Mouse (Mus musculus) right cerebral cortex, postnatal 14 days (tissue): ENCODE data around the gene Itgb1bp1.
A peak's percentile ranks its signal among the peaks of the same experiment; 100 is the strongest.

Experiments
- DNase-seq: peaks from one replicate; pipeline ENCODE4 v3.0.0; 2022

Gene Itgb1bp1

GRCm38 (mm10) chr12:21298856-21299255 lies 12.8 kb upstream of the Itgb1bp1 start:
- no peak for DNase-seq

GRCm38 (mm10) chr12:21289651-21290050 lies 3.6 kb upstream of the Itgb1bp1 start:
- DNase-seq = no peak

DNA sequence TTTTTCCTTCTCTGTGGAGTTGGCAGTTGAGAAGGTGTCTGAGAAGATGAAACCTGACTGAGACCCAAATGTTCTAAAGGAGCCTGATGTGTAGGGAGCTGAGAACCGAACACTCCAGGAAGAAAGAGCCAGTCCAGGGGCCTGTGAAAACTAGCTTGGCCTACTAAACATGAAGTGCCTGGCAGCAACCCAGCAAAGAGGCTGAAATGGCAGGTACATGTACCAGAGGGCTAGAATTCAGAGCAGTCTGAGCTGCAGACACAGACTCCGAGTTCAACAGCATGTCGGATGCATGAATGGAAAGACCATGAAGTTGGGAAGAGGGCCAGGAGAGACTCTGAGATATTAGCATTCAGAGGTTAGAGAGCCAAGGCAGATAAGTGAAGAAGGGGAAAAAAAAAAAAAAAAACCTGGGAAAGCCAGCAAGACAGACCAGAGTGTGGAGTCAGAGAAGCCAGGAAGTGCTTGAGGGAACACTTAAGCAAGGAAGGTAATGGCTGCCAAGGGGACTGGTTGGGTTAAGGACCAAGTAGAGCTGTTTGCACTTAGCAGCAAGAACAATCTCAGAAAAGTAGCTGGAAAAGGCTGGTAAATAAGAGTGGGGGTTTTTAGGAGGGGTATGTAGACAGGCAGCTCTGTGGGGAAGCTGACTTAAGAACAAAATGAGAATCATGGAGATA lies 2.8 kb upstream of the Itgb1bp1 start:
- DNase-seq = no peak

DNA sequence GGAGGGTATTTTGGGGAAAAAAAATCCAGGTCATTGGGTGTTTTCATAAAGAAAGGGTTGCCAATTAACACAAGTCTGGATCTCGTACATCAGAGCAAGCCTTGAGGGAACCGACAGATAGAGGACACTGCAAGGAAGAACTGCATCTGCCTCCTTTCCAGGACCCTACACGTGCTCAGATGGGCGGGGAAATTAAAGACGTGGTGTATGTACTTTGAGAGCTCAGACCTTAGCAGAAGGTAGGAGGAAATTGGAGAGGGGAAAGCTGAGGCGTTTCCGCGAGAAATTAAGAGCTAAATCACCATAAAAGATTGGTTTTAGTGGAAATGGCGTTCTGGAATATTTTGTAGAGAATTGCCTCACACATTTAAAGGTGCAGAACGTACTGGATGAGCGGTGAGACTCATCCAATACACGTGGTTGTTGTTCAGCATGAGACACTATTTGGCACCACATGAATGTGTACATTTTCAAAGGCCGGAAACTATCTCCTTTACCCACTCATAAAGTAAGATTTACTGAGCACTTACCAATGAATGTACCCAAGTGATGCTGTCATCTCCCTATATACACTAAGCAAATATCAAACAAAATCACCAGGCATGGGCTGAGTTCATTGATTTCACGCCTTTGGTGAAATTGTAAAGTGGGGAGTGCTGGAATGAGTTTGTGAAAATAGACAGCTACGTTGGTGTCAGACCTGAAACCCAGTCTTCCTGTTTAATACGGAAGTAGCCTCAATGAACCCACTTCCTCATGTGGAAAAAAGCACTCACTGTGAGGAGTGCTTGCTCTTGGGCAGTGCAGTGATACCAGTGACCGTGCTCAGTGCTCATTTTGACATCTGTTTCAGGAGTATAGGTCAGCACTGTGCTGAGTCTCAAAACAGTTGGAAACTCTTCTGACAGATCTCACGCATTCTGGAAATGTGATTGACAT lies 897 bp upstream of the Itgb1bp1 start:
- no peak for DNase-seq

DNA sequence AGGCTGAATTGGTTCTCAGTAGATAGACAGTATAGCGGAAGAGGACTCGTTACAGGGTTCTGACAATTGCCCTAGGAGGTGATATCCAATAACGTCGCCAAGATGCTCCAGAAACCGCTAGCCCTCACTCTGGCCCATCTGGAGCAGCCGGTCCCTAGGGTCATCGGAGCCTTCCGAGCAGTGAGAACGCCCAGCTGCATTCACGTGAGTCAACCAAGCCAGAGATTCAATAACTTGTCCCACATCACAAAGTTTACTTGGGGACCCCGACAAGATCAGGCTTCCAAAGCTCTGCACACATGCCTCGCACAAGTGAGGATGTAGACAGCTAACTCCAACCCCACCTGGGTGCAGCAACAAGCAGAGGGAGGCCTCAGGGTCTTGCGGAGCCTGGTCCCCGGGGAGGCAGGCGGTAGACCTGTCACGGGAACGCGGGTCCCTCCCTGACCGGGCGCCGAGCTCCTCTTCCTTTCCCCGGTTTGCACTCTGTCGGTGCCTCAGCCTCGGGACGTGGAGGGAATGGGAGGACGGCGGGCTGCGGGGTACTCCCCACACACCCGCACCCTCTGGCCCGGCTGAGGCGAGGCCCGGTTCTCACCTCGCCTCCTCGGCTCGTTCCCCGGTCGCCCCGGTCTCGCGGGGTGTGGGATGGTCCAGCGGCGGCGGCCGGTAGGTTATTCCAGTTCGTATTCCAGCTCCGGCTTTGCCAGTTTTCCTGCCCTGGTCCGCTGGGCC lies 409 bp downstream of the Itgb1bp1 start:
- no peak for DNase-seq

- DNase-seq = no peak
These were observed 1.2 kb downstream of the Itgb1bp1 start, which contains the start of gene Cpsf3 for GRCm38 (mm10) chr12:21284761-21285441. TSS of gene Cpsf3 (plus strand) at chr12:21285391.

- no peak for DNase-seq
These were observed 8.7 kb downstream of the Itgb1bp1 start for GRCm38 (mm10) chr12:21277352-21277864.

DNA sequence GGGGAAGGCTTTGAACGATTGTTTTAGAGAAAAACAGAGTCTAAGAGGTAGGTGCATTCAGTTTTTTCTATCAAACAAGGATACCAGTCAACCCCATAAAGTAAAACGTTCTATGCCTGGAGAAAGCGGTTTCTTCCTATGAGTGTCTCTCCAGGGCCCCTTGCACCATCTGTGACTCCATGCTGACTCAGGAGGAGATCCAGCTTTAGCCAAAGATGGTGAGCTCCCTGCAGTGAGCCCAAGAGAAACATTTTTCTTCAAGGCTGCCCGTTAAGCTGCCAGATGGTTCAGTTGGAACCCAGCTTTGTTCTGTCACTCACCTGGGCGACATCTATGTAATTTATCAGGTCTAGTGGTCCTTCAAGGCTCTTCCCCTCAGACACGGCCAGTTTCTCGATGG lies 11.6 kb downstream of the Itgb1bp1 start:
- DNase-seq = no peak

DNA sequence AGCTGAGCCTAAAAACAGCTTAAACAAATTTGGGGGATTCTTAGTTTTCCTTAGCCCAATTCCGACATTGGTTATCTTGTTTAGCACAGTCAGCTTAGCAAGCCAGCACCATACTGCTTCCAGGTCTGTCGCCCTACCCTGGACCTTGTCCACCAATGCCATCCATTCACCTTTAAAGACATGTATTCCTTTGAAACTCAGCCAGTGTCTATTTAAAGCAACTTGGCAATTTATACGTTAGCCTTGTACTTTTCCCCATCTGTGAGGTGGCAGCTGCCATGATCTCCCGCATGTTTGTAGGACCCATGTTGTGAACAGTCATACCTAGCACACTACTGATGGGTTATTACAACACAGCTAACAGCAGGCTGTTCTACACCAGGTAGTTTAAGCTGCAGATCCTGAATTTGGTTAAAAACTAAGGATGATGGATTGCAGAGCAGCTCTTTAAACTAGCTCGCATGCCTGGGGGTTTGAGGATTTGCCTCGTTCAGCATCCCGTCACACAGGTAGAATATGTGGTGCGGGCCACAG lies 17.9 kb downstream of the Itgb1bp1 start:
- no peak for DNase-seq

DNA sequence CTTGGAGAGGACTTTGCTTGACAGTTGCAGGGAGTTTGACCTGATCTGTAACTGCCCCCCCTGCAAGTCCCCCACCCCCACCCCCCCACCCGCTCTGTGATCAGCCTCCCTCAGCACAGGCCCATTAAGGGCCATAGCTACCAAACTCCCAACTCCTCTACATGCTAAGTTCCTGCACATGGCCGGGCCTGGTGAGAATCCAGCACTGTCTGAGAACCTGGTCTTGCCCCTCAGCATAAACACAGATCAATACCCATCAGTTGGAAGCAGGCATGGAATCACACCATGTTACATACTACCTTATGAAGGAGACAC lies 19.3 kb downstream of the Itgb1bp1 start:
- no peak for DNase-seq

DNA sequence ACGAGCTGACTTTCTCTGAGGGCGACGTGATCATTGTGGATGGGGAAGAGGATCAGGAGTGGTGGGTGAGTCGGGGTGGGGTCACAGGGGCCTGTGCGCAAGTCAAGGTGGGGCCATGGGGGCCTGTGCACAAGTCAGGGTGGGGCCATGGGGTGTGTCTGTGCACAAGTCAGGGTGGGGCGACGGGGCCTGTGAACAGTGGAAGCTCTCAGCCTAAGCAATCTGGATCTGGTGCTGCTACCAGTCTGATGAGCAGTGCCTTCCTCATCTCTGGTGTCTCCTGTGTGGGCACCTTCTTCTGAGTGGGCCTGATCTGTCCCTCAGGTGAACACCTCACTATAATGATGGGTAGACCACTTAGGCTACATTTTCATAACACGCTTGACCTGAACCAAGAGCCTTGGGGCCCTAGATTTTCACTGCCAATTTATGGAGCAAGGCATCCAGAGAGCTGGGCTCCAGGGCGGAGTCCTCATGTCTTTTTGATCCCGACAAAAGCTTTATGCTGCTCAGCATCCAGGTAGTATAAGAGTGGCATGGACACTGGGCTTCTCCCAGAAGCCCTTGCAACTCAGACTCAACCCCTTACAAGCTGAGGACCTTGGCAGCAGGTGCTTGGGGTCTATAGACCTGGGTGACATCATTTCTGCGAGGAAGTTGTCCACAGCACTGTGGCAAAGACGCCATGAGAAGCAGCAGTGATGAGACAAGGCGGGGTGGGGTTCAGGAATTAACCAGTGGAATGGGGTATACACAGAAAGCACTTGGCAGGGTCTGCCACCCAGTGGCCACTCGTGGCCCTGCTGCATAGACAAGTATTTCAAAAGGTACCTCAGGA lies 19.9 kb downstream of the Itgb1bp1 start:
- DNase-seq = peak; percentile 74

DNA sequence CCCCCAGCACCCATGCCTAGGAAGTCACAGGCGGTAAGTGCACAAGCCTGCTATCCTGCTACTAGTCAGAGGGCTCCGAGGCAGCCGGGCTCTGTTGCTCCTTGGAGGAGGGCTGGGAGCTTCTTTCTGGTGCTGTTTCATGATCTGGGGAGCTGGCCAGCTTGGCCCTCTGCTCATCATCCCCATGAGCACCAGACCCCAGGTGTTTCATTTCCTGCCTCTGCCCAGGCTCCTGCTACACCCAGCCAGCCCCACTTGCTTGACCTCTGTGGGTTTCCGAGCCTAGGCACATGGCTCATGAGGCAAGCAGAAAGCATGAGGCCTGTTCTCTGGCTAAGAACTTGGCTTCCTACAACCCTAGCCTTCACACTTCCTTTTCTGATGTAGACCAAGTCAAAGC lies 20.6 kb downstream of the Itgb1bp1 start:
- no peak for DNase-seq

DNA sequence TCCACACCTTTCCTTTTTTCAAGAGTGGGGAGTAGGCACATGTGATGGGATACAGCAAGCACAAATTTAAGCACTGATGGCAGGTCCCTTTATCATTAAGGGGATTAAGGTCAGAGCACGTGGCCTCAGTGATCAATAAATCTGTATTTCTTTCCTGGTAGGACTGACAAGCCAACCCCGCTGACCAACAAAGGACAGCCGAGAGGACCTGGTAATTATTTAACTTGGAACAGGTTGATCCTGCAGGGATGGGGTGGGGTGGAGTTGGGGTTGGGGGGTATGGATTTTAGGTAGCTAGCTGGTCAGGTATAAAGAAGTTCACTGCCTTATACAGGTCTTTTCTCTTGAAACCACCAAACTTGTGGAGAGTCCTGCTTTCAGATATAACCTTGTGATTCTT lies 21.1 kb downstream of the Itgb1bp1 start:
- DNase-seq = no peak

GRCm38 (mm10) chr12:21264241-21264640 lies 21.8 kb downstream of the Itgb1bp1 start:
- DNase-seq = no peak

DNA sequence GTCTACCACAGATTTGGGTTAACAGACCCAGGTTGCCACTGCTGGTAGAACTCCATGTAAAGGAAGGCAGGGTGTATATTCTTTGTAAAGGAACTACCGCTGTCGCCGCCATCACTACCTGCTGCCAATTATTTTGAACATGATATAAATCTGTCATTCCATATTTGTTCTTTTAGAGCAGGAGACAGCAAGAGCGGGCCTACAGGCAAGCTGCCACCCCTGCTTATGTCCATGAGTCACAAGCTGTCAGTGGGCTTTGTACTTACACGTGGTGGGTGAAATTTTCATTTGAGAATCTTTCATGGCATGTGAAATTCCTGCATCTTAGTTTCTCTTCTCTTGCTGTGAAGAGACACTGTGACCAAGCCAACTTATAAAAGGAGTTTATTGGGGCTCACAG lies 22.8 kb downstream of the Itgb1bp1 start:
- DNase-seq = no peak

DNA sequence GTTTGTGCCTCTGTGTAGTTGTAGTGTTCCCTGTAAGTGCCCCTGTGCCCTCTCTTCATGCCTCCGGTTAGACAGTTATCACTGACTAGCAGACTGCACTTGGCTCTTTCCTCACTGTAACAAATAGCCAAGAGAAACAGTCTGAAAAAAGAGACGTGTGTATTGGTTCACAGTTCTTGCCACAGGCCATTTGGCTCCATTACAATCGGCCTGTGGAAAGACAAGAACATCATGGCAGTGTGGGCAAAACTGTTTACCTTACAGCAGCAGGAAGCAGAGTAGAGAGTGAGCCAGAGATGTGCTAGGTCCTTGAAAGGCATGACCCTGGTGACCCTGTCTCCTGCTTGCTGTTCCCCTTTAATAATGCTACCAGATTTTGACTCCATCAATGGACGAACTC lies 24.6 kb downstream of the Itgb1bp1 start:
- no peak for DNase-seq

DNA sequence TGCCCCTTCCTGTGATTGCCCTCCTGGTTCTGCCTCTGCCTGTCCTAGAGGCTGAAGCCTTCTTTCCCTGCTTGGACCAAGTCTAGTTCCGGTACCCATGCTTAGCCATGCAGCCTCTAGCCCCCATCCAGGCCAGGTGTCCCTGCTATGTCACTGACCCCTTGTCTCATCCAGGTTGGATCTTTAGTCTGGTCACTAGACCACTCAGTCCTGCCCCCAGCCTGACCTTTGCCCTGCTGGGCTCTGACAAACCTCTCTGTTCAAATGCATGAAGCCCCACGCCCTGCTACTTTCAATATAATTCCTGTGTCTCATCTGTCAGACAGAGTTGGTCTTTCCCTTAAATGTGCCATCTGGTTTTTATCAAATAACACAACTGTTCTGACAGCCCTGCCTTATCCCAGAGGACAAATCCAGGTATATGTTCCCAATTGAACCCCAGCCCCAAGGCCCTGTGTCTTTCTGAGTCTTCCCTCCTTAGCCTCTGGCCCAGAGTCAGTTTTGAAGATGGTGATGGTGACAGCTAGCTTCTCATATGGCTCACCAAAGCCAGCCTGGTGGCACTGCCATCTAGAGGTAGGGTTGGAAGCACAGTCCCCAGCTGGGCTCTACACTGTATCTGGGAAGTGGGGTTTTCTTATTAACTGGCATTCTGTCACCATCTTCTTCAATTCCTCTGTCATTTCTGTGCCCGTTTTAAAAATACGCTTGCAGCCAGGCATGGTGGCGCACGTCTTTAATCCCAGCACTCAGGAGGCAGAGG lies 25.4 kb downstream of the Itgb1bp1 start:
- no peak for DNase-seq

DNA sequence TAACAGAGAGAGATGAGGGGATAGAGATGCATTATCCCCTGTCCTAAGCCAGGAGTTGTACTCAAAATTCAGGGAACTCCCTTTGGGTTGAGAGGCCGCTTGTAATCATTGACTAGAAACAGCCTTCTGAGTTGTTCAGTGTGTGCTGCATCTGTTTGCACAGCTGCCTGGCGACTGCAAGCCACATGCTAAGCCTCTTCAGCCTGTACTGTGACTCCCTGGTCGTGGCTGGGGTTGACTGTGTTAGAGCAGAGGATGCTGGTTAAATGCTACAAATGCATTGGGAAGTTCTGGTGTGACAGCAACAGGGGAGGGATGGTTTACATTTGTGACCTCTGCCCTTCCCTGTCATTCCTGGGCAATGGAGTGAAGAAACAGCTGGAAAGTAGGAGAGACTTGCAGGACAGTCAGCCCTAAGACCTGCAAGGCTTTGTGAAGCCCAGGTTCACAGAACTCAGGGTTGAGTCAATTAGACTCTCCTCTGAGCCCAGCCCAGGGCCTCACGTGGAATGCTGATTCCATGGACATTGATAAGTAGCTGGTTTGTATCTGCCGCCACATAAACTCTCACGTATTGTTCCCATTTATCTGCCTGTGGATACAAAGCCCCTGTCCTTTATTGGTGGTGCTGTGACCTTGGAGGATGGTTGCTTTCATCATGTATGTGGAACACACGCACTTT lies 38.2 kb downstream of the Itgb1bp1 start:
- DNase-seq = no peak

- DNase-seq = no peak
These were observed 41.6 kb downstream of the Itgb1bp1 start for GRCm38 (mm10) chr12:21244375-21244960.

- DNase-seq = no peak
These were observed 44.1 kb downstream of the Itgb1bp1 start for GRCm38 (mm10) chr12:21241965-21242364.
